Mouse (Mus musculus): ENCODE results near the gene Alkbh5.

DNA sequence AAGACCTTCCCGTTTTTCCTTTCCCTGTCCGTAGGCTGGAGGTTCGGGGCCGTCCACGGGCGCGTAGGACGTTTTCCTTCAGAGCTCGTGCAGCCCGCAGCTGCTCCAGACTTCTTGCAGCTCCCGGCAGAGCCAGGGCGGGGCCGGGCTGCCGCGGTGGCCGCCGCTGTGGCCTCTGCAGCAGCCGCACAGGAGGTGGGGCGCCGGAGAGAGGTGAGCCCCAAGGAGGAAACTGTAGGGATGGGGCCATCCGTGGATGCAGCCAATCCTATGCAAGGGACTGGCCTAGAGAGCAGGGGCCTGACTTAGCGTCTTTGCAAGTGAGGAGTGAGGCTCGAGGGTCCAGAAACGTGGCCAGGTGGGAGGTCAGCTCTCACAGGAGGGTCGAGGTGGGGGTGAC, 26.7 kb upstream of the Alkbh5 start:
- TF ChIP-seq CTCF (IDR thresholded peaks at IDR 0.05; ENCODE audit: borderline replicate concordance, extremely low read depth, insufficient read depth, insufficient read length) (no peak), POLR2A (IDR thresholded peaks at IDR 0.05; ENCODE audit: borderline replicate concordance, extremely low read depth, insufficient read depth, insufficient read length, poor library complexity, severe bottlenecking) (no peak)

Measured in brain, embryonic 14.5 days (tissue).